Mouse (Mus musculus): ENCODE results near the gene Akap6.

Gene Akap6

GRCm38 (mm10) chr12:52908448-52909066 lies 209.4 kb downstream of the Akap6 start:
- no peak for DNase-seq (ENCODE audit: low spot score in 2 of 2)

DNA sequence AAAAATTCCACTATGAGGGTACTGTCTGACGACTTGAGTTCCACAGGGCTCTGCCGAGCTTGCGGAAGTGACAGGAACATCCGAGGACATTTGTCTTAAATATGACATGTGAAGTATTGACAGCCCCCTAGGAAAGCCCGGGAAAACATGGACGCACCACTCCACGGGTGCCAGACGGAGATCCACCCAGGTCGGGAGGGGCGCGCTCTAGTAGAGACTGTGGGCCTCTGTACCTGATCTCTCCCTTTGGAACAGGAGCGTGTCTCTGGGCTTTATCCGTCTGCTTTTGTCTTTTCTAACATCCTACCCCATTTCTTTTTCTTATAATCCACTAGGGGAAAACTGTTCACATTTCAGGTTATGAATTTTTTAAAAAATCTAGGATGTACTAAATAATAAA lies 211.2 kb downstream of the Akap6 start:
- no peak for DNase-seq (ENCODE audit: low spot score in 2 of 2)

DNA sequence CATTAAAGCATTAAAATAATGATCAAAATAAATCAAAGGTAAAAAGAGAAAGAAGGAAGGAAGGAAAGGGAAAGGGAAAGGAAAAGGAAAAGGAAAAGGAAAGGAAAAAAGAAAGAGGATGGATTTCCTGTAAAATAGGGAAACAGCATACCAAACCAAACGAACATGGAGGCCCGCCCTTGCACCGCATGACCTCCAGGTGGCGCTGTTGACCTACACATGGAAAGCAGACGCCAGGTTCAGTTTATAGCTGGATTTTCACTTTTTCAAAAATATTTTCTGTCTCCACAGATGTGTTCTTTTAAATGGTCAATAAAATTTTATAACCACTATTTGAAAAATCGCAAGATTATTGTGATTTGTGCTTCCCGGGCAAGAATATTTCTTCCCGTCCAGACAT lies 211.6 kb downstream of the Akap6 start:
- peak in 1 of 2 experiments; percentile 64 for DNase-seq (ENCODE audit: low spot score in 2 of 2)

- DNase-seq (ENCODE audit: low spot score in 2 of 2) = no peak
Measured at GRCm38 (mm10) chr12:52918939-52919338, 219.8 kb downstream of the Akap6 start.

- no peak for DNase-seq (ENCODE audit: low spot score in 2 of 2)
Measured at GRCm38 (mm10) chr12:52922510-52922909, 223.3 kb downstream of the Akap6 start.

- DNase-seq (ENCODE audit: low spot score in 2 of 2) = no peak
Measured at GRCm38 (mm10) chr12:52925448-52925847, 226.3 kb downstream of the Akap6 start.

DNA sequence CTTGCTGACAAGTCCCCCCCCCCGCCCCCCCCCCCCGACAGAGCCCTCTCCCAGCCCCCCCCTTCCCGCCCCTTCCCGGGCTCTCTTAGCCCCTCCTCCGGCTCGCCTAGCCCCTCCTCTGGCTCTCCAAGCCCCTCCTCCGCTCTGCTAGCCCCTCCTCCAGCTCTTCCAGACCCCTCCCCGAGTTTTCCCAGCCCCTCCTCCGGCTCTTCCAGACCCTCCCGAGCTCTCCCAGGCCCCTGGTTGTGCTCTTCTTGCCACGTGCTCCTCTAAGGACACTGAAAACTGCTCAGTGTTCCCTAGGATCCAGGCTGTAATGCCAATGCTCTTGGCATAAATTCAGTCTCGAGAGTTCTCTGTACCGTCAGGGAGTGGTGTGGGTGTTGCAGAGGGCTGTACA lies 234.6 kb downstream of the Akap6 start:
- DNase-seq (ENCODE audit: low spot score in 2 of 2) = no peak

DNA sequence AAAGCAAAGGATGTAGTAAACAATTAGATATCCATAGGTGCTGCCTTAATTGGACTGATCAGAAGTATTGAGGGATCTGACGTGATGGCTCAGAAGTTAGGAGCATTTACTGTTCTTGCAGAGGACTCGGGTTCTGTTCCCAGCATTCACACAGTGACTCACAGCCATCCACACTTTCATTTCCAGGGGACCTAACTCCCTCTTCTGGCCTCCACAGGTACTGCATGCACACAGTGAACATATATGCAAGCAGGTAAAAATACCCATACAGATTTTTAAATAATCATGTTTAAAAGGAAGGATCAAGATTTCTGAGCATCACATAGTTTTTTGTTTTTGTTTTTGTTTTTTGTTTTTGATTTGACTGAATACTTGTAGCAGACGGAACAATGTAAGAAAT lies 235.8 kb downstream of the Akap6 start:
- DNase-seq (ENCODE audit: low spot score in 2 of 2) = no peak

DNA sequence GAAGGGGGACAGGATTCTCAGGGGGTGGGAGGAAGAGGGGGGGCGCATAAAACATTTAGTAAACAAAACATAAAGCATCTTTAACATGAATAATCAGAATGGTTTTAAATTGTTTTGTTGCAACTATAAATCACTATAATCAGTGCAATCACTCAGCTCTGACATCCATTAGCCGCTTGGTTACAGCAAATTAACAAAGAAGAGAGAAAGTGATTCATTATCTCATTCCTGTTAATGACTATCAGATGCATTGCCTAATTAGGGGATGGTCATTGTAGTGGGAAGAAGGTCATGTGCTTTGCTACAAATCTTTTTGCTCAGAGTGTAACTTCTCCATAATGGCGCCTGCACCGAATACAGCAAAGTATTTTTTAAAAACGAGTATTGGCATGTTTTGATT lies 239.6 kb downstream of the Akap6 start:
- DNase-seq (ENCODE audit: low spot score in 2 of 2) = no peak

- DNase-seq (ENCODE audit: low spot score in 2 of 2) = no peak
Measured at GRCm38 (mm10) chr12:52939324-52939946, 240.3 kb downstream of the Akap6 start.

DNA sequence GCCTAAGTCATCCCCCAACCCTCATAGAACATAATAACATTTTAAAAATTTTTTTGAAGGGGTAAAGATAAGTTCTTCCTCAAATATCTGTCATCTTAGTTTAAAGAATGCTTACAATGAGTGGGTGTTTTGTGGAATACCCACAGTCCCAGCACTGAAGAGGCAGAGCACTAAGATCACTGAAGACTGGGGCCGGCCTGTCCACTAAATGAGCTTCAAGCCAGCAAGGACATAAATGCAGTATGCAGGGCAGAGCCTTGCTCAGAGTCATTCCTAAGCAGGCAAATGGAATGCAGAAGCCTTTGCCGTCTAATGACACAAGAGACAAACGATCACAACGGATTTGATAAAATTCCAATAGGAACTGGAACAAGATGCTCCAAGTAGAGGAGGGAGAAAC lies 242.8 kb downstream of the Akap6 start:
- no peak for DNase-seq (ENCODE audit: low spot score in 2 of 2)

- no peak for DNase-seq (ENCODE audit: low spot score in 2 of 2)
Measured at GRCm38 (mm10) chr12:52944274-52944673, 245.1 kb downstream of the Akap6 start.

GRCm38 (mm10) chr12:52944949-52945348 lies 245.8 kb downstream of the Akap6 start:
- no peak for DNase-seq (ENCODE audit: low spot score in 2 of 2)

GRCm38 (mm10) chr12:52950660-52951059 lies 251.5 kb downstream of the Akap6 start:
- no peak for DNase-seq (ENCODE audit: low spot score in 2 of 2)

- no peak for DNase-seq (ENCODE audit: low spot score in 2 of 2)
Measured at GRCm38 (mm10) chr12:52957587-52957986, 258.4 kb downstream of the Akap6 start.

DNA sequence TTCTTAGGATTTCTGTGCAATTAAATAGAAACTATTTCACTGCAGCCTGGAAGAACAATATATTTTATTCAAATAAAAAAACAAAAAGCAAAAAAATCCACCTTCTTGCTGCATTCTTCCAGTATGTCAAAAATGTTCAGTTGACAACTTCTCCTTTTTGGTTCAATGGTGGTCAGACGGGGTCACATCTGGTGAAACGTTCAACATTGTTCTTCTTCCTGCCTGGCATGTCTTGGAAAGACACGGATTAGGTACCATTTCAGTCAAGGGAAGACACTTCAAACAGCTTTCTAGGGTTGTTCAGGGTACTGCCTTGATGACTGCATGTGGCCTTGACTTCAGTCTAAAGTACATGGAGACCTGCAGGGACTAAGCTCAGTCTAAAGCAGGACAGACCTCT lies 258.8 kb downstream of the Akap6 start:
- no peak for DNase-seq (ENCODE audit: low spot score in 2 of 2)

GRCm38 (mm10) chr12:52991745-52992144 lies 292.6 kb downstream of the Akap6 start:
- DNase-seq (ENCODE audit: low spot score in 2 of 2) = no peak

DNA sequence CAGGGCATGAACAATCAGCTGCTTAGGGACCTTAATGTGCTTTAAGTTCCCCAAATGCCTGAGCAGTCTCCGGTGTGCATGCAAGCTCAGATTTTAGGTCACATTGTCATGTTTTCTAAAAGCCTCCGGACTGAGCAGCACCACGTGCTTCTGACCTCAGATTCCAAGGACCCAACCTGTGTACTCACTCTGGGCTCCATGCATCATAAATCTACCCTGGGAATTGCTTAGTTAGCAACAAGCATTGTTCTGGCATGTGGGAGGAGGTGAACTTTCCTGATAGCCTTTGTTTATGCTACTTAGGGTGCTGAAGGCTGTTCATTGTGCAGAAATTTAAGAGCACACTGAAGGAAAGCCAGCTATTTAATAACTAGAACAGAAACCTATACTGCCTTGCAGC lies 313.2 kb downstream of the Akap6 start:
- DNase-seq (ENCODE audit: low spot score in 2 of 2) = no peak

DNA sequence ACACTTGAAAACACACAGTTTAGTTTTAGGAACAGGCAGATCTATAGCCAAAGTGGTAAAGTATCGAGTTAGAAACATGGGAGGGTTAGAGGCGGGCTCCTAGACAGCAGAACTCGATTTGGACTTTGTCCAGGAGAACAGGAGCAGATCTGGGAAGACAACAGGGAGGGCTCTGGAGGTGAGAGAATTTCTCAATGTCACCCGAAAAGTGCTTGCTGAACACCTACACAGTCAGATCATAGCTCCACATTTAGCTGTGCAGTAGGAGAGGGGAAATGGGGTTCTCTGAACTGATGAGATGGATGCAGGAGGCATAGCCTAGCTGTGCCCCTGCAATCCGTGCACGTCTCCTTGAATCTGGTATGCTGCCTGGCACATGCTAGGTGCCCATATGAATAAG lies 315.4 kb downstream of the Akap6 start:
- DNase-seq (ENCODE audit: low spot score in 2 of 2) = no peak

- no peak for DNase-seq (ENCODE audit: low spot score in 2 of 2)
Measured at GRCm38 (mm10) chr12:53024575-53025246, 325.5 kb downstream of the Akap6 start.

- DNase-seq (ENCODE audit: low spot score in 2 of 2) = no peak
Measured at GRCm38 (mm10) chr12:53027308-53027707, 328.1 kb downstream of the Akap6 start.

- DNase-seq (ENCODE audit: low spot score in 2 of 2) = no peak
Measured at GRCm38 (mm10) chr12:53028926-53029325, 329.7 kb downstream of the Akap6 start.

DNA sequence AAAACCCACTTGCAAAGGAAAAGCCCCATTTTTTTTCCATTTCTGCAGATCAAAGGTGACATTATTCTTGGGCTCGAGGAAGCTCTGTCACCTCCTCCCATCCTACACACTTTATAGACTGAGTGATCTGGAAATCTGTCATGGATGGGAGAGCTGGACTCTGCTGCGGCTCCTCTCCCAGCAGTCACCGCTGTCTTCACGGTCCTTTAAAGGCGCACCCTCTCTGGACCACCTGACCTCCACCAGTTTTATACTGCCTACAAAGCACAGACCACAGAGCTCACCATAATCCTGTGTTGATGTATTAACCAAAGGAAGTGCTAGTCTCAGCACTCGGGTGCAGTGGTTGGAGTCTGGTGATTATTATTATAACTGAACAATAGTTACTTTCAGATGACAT lies 330.7 kb downstream of the Akap6 start:
- no peak for DNase-seq (ENCODE audit: low spot score in 2 of 2)

All from frontal cortex, postnatal 10 days (tissue).